Mouse (Mus musculus) limb, embryonic 11.5 days (tissue): Measurements from ENCODE around the gene Gzf1. TPM values are rescaled to one million over a fixed set of nuclear protein-coding genes. Genes with fewer than 3 reads are reported as not detected.
A peak's percentile ranks its signal among the peaks of the same experiment; 100 is the strongest.

Experiments used
- ATAC-seq: fragments of 200-750 bp; cut with Nextera tagmentation; 2 replicates; pipeline ENCODE4 v1.8.0; 2017; ENCODE audit warnings: low read depth; ENCODE audit not compliant: insufficient number of reproducible peaks, low FRiP score, low TSS enrichment
- DNase-seq: peaks from one replicate; pipeline ENCODE4 v3.0.0-alpha.2; 2015; ENCODE audit warnings: low spot score
- H3K27ac ChIP-seq: fragments of 300-500 bp; sonication (generic); replicated peaks from 2 replicates; pipeline ENCODE4 v1.5.1; 2014; ENCODE audit warnings: low read depth, mild to moderate bottlenecking, low read length
- H3K27me3 ChIP-seq: fragments of 300-500 bp; sonication (generic); 2 replicates; pipeline ENCODE4 v1.6.1; 2014; ENCODE audit warnings: mild to moderate bottlenecking, low read length, mixed read lengths; ENCODE audit not compliant: control insufficient read depth, insufficient read depth
- H3K36me3 ChIP-seq: fragments of 300-500 bp; sonication (generic); 2 replicates; pipeline ENCODE4 v1.6.1; 2014; ENCODE audit warnings: mild to moderate bottlenecking, low read length, moderate library complexity, mixed read lengths; ENCODE audit not compliant: control insufficient read depth, insufficient read depth
- H3K4me1 ChIP-seq: fragments of 300-500 bp; sonication (generic); 2 replicates; pipeline ENCODE4 v1.6.1; 2014; ENCODE audit warnings: low read length, mixed read lengths; ENCODE audit not compliant: control insufficient read depth, insufficient read depth
- H3K4me2 ChIP-seq: fragments of 300-500 bp; sonication (generic); 2 replicates; pipeline ENCODE4 v1.6.1; 2014; ENCODE audit warnings: low read depth, mild to moderate bottlenecking, moderate library complexity; ENCODE audit not compliant: severe bottlenecking
- H3K4me3 ChIP-seq: fragments of 300-500 bp; sonication (generic); 2 replicates; pipeline ENCODE4 v1.5.1; 2014; ENCODE audit warnings: low read depth, low read length
- H3K9ac ChIP-seq: fragments of 300-500 bp; sonication (generic); 2 replicates; pipeline ENCODE4 v1.6.1; 2014; ENCODE audit warnings: mild to moderate bottlenecking, low read length
- H3K9me3 ChIP-seq: fragments of 300-500 bp; sonication (generic); 2 replicates; pipeline ENCODE4 v1.6.1; 2016; ENCODE audit warnings: low read length; ENCODE audit not compliant: control insufficient read depth
- WGBS: fragments of 180-500 bp; shearing (Covaris S2); extraction: QIAGEN DNeasy Blood & Tissue Kit; methylation state at CpG from one replicate; pipeline ENCODE4 v1.1.7; 2014; 5-methylcytosine and 5-hydroxymethylcytosine counted together
- polyA plus RNA-seq: library from polyadenylated mRNA; unstranded; fragments of >200 nt; fragmentation: Nextera tagmentation; extraction: Ambion mirVana; gene quantifications from 2 replicates; pipeline ENCODE4 v1.2.1, GENCODE M21; 2014

Gzf1 gene
- polyA plus RNA-seq = 26.1 and 28.4 TPM in 2 replicates

DNA sequence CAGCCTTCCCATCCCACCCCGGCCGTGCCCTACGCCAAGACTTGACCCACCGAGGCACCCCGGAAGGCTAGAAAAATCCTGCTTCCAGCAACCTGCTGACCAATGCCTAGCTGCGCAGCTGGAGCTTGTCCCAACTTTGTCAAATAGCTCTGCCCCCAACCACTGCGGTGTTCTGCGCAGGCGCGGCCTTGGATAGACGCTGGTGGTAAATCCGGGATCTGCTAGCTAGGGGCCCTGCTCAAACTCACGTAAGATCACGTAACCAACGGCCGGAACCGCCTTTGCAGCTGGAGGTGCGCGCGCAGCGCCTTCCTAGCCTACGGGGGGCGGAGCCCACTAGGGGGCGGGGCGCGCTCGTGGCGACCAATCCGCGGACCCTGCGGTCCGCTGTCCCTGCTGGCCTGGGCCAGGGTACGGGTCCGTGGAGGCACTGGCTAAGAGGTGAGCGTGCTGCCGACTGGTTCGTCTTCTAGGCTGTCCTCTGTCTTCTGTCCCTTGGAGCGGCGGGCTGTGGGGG is at the start of gene Gzf1:
Gene Gzf1 (plus strand): TSS at position 249 of the 517 bp plus-strand sequence.
- ATAC-seq = peak; percentile 94
- H3K36me3 ChIP-seq = peaks cover 5% of the 10 kb centered on the region

DNA sequence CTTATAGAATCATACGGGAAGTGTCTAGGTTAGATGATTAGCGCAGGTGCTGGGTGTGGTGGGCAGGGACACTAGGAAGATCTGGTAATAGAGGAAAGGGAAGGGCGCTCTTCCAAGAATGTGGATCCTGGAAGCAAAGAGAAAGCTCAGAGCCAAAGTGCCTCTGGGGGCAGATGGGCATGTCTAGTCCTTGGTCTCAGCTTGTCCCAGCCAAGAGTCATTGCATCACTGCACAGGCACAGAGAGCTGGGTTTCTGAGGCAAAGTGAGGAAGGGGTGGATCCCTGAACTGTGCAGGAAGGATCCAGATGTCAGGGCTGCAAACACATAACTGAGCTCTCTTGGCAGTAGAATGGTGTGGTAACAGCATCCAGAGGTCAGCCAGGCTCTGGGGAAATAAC is 49.2 kb upstream of the Gzf1 start:
- no peaks in the 10 kb centered on the region for H3K36me3 ChIP-seq
- H3K9me3 ChIP-seq = no peaks in the 10 kb centered on the region
- DNase-seq = no peak
- no peaks in the 10 kb centered on the region for H3K27me3 ChIP-seq
- ATAC-seq = no peak
- no peak overlapping the region for H3K27ac ChIP-seq
- no peak overlapping the region for H3K4me2 ChIP-seq
- WGBS = 88% methylated on average over 3 of the region's 3 CpGs
- H3K4me1 ChIP-seq = no peaks in the 10 kb centered on the region
- no peak overlapping the region for H3K9ac ChIP-seq
- H3K4me3 ChIP-seq = no peak overlapping the region

More for the DNA sequence above, at the start of gene Gzf1:
- Histone ChIP-seq H3K27me3 (no peaks in the 10 kb centered on the region), H3K4me2 (peak within 1 kb of the TSS; percentile 76), H3K27ac (peak within 1 kb of the TSS; percentile 80), H3K4me1 (peaks cover 16% of the 10 kb centered on the region; the same call in 1 of the 2 replicates), H3K9me3 (no peaks in the 10 kb centered on the region), H3K9ac (peak within 1 kb of the TSS; percentile 78), H3K4me3 (peak within 1 kb of the TSS; percentile 76)
- peak; percentile 98 for DNase-seq
- under 1% methylated on average over 39 of the region's 39 CpGs for WGBS

DNA sequence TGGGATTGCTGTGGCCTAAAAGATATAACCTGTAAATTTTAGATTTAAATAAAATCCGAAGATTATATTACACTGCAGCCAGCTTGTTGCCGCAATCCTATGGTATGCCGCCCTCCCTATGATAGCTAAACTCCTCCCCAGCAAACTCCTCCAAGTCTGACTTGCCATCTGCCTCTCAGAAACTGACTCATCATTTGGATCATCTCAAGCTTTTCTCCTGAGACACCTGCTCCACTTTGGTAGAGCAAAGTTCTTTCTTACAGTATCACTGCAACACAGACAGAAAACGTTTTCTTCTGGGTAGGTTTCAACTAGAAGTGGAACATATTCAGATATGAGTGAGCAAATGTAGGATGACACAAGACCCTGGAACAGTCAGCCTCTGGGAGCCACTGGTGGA is 46.4 kb upstream of the Gzf1 start:
- WGBS = 92% methylated on average over 4 of the region's 4 CpGs
- Histone ChIP-seq H3K27ac (no peak overlapping the region), H3K9ac (no peak overlapping the region), H3K4me3 (no peak overlapping the region), H3K4me1 (no peaks in the 10 kb centered on the region), H3K9me3 (no peaks in the 10 kb centered on the region), H3K4me2 (no peak overlapping the region), H3K27me3 (no peaks in the 10 kb centered on the region), H3K36me3 (no peaks in the 10 kb centered on the region)
- DNase-seq (no peak), ATAC-seq (no peak)

DNA sequence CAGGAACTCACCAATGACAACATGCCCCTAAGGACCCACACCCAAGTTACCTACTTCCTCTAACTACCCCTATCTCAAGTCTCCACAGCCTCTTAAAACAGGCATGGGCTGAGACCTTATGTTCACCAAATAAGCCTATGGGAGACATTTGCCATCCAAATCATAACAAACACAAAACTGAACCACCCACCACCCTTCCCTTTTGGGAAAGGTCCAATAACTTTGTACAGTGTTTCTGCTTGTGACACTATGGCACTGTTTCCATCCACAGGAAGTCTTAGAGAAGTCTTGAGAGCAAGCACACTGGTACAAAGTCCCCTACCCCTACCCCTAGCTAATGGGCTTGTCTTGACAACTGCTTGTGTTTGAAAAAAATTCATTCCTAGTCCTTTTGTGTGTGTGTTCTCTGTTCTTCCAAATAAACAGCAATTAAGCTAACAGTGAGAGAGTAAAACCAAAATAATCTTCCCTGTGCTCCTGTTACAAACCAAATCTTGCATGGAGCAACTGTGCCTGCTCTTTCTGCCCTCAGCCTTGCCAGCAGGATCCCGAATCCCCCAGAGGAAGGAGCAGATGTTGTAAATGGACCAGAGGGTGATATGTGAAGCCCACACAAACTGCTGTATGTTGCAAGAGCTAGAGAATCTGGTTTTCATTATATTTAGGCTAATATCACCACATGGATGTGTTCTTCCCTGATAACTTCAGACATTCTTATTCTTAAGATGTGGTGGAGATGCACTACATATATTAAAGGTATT is 38.0 kb upstream of the Gzf1 start:
- no peaks in the 10 kb centered on the region for H3K27me3 ChIP-seq
- no peak overlapping the region for H3K4me3 ChIP-seq
- H3K4me2 ChIP-seq = no peak overlapping the region
- 42% methylated on average over 1 of the region's 1 CpGs for WGBS
- ATAC-seq (no peak), DNase-seq (no peak)
- no peaks in the 10 kb centered on the region for H3K36me3 ChIP-seq
- H3K9ac ChIP-seq = no peak overlapping the region
- H3K4me1 ChIP-seq = no peaks in the 10 kb centered on the region
- no peaks in the 10 kb centered on the region for H3K9me3 ChIP-seq
- no peak overlapping the region for H3K27ac ChIP-seq

DNA sequence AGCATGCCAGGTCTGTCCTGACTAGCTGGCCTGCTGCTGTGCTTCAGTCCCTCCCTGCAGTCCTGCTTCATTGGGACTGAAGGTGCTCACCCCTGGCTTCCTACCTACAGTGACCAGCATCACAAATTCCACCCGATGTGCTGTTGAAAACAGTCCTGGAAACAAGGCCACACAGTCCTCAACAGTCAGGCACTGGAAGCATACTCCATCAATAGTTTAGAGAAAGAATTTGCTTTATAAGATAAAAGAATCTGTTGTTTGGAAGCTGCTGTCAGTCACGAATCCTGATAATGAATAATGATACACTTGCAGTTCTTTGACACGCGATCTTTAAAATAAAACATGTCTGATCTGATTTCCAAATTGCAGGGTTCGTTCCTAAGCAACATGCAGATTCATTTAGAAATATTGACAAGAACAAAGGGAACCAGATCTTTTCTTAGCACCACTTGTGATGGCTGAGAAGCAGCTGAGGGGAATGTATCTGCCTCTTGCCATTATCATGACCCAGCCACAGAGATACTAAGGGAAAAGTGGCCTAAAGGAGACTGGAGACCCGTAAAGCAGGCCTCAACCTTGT is 36.3 kb upstream of the Gzf1 start:
- Histone ChIP-seq H3K4me2 (no peak overlapping the region), H3K9me3 (no peaks in the 10 kb centered on the region), H3K27ac (no peak overlapping the region), H3K27me3 (no peaks in the 10 kb centered on the region), H3K4me1 (no peaks in the 10 kb centered on the region), H3K9ac (no peak overlapping the region), H3K4me3 (no peak overlapping the region), H3K36me3 (no peaks in the 10 kb centered on the region)
- DNase-seq (no peak), ATAC-seq (no peak)
- 88% methylated on average over 6 of the region's 6 CpGs for WGBS

DNA sequence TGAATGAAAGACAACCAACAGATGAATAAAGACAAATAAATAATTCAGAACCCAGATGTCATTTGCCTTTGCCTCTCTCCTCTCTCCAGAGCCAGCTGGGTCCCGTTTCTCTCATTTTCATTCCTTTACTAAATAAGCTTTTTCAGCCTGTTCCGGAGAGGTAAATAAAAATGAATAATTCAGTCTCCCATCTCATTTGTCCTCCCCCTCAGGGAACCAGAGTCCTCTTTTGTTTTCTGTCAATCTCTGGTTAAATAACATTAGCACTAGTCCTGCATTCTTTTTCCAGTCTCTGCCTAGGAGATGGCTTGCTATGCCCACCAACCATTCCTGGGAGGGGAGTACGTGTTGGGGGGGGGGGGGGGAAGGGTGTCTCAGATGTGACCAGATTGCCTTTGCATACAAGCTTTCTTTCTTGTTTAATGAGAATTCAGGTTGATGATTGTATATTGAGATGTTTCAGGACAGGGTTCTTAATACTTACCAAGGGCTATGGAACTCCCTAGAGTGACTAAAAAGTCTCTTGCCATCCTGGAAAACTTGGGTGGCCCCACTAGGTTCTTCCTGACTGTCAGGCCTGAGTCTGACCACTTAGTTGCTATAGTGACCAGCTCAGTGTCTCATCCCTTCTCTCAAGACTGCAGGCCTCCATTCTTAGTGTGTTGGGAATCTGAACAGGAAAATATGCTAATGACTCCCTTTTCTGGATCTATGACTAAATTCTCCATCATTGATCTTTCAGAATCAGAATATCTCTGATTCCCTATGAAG is 30.1 kb upstream of the Gzf1 start:
- H3K27me3 ChIP-seq = no peaks in the 10 kb centered on the region
- H3K4me3 ChIP-seq = no peak overlapping the region
- DNase-seq = no peak
- H3K9me3 ChIP-seq = no peaks in the 10 kb centered on the region
- no peak; the same call in 1 of the 2 replicates for ATAC-seq
- H3K9ac ChIP-seq = no peak overlapping the region
- WGBS = 51% methylated on average over 3 of the region's 3 CpGs
- no peak overlapping the region for H3K4me2 ChIP-seq
- no peaks in the 10 kb centered on the region for H3K36me3 ChIP-seq
- no peak overlapping the region for H3K27ac ChIP-seq
- H3K4me1 ChIP-seq = no peaks in the 10 kb centered on the region

DNA sequence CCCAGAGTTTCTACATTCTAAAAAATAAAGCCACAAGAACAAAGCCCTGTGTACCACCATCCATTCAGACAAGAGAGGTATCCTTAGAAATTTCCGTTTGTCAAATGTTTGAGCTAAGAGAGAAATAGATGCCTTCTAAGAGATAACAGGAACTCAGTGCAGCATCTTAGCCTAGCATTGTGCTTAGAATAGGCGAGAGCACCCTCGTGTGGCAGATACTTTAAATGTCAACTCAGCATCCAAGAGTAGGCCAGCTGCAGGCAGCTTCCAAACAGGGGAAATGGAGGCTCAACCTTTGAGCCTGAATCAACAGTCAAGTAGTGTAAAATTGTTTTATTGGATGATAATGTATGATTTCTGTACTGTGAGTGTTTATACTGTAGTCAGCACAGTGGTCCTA is 25.9 kb upstream of the Gzf1 start:
- Histone ChIP-seq H3K9me3 (no peaks in the 10 kb centered on the region), H3K4me2 (no peak overlapping the region), H3K36me3 (no peaks in the 10 kb centered on the region), H3K9ac (no peak overlapping the region), H3K27ac (no peak overlapping the region), H3K4me1 (no peaks in the 10 kb centered on the region), H3K4me3 (no peak overlapping the region), H3K27me3 (no peaks in the 10 kb centered on the region)
- ATAC-seq = no peak
- under 1% methylated on average over 3 of the region's 3 CpGs for WGBS
- peak; percentile 44 for DNase-seq

DNA sequence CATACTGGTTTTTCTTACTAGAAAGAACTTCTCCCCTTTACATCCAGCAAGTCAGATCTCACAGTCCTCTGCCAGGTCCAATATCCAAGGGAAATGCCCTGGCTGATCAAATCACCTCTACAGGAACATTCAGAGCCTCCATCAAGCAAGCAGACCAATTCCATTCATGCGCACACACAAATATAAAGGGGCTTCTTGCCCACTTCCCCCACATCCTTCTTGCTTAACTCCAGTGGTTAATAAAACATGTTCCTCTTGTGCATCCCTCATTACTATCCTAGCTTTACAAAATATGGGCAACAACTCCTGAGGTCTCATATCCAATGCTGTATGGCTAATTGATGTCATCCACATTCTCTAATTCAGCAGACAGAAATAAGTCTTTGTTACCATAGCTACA is 17.4 kb upstream of the Gzf1 start:
- no peak overlapping the region for H3K4me3 ChIP-seq
- H3K27ac ChIP-seq = no peak overlapping the region
- no peaks in the 10 kb centered on the region for H3K9me3 ChIP-seq
- H3K27me3 ChIP-seq = no peaks in the 10 kb centered on the region
- H3K36me3 ChIP-seq = no peaks in the 10 kb centered on the region
- H3K9ac ChIP-seq = no peak overlapping the region
- H3K4me2 ChIP-seq = no peak overlapping the region
- ATAC-seq = no peak
- WGBS = 95% methylated on average over 1 of the region's 1 CpGs
- no peak for DNase-seq
- no peaks in the 10 kb centered on the region for H3K4me1 ChIP-seq
